In the genomic region with DNA sequence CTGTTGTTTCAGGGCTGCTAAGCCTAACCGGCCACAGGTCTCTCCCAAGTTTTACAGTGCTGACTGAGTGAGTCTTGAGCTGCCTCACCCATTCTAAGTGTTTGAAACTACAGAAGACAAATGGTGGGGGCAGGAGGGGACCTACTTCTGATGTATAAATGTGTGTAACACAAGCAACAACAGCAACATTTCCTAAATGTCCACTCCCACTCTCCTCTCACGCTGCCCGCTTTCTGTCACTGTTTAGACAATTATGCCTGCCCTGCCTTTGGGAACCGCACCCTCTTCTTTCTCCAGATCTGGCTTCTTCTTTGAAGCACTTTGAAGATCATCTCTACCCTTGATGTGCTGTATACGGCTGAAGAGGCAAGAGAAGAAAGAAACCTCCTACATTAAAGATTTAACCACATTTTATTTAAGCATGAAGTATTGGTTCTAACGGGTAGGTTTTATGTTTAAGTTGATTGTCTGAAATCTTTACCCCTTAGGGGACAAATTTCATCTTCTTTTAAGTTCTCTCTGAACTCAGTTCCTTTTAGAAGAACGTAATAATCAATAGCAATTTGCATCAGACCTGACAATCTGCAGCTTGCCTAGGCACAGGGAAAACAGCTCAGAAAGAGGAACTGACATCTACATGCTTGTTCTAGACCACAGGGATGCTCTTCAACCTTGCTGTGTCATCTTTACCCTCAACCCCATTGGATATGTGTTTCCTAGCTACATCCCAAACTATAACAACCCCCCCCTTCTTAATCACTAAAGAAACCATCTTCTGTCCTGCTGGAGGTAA, we compare ENCODE assay signal across 15 mouse cellular contexts.
A peak's percentile ranks its signal among the peaks of the same experiment; 100 is the strongest.
DNase-seq lines count a peak whose midpoint lies in the region; ATAC-seq lines count a peak whose summit lies in the region.
"Had no signal": no experiment of that assay in that cellular context is flagged by ENCODE, and none has a peak within 500 bp of the region (broad histone marks: within the 10 kb centered on the region; RNA-seq: fewer than 3 reads in every experiment).

No protein-coding gene starts in this region.

- H3K27me3 ChIP-seq in hindbrain, embryonic 12.5 days: no peaks in the 10 kb centered on the region
- no peaks in the 10 kb centered on the region for H3K27me3 ChIP-seq in hindbrain, embryonic 11.5 days (ENCODE audit: control insufficient read depth, insufficient read depth, low read length)
- H3K27me3 ChIP-seq in forebrain, embryonic 10.5 days (ENCODE audit: poor library complexity, severe bottlenecking): no peaks in the 10 kb centered on the region
- H3K27me3 ChIP-seq: heart, embryonic 13.5 days; stomach, embryonic 15.5 days had no signal

- DNase-seq in hindbrain, embryonic 11.5 days (ENCODE audit: low spot score): no peak
- peak; percentile 51 for DNase-seq in lung, postnatal 10 days
- DNase-seq in lung, postnatal 25 days (ENCODE audit: low spot score): no peak
- no peak for DNase-seq in forebrain, embryonic 10.5 days (ENCODE audit: extremely low spot score, low spot score)
- no peak for DNase-seq in right cerebral cortex, postnatal 14 days
- DNase-seq: adrenal gland, postnatal 25 days; cerebellum, postnatal 25 days; gastrocnemius, postnatal 10 days; kidney, adult 9 months had no signal

- H3K9me3 ChIP-seq in hindbrain, embryonic 12.5 days (replicated peaks): no peaks in the 10 kb centered on the region
- H3K9me3 ChIP-seq in hindbrain, embryonic 11.5 days (ENCODE audit: control insufficient read depth, low read length): no peaks in the 10 kb centered on the region
- H3K9me3 ChIP-seq in forebrain, embryonic 10.5 days: no peaks in the 10 kb centered on the region
- H3K9me3 ChIP-seq: heart, embryonic 13.5 days; stomach, embryonic 15.5 days had no signal

- no peak overlapping the region for H3K4me3 ChIP-seq in hindbrain, embryonic 12.5 days
- no peak overlapping the region for H3K4me3 ChIP-seq in hindbrain, embryonic 11.5 days (ENCODE audit: low read depth, low read length)
- no peak overlapping the region for H3K4me3 ChIP-seq in forebrain, embryonic 10.5 days
- H3K4me3 ChIP-seq: heart, embryonic 13.5 days; stomach, embryonic 15.5 days had no signal

- no peak overlapping the region for H3K9ac ChIP-seq in hindbrain, embryonic 12.5 days
- H3K9ac ChIP-seq in hindbrain, embryonic 11.5 days (ENCODE audit: low read depth, low read length): no peak overlapping the region
- H3K9ac ChIP-seq: heart, embryonic 13.5 days; stomach, embryonic 15.5 days had no signal

- H3K4me2 ChIP-seq in hindbrain, embryonic 12.5 days (replicated peaks): no peak overlapping the region
- H3K4me2 ChIP-seq in hindbrain, embryonic 11.5 days (replicated peaks; ENCODE audit: low read depth, low read length): no peak overlapping the region
- H3K4me2 ChIP-seq: heart, embryonic 13.5 days; liver, embryonic 11.5 days; stomach, embryonic 15.5 days had no signal

- no peaks in the 10 kb centered on the region for H3K36me3 ChIP-seq in hindbrain, embryonic 12.5 days
- H3K36me3 ChIP-seq in hindbrain, embryonic 11.5 days (ENCODE audit: control insufficient read depth, insufficient read depth, low read length): no peaks in the 10 kb centered on the region
- H3K36me3 ChIP-seq in forebrain, embryonic 10.5 days (replicated peaks): no peaks in the 10 kb centered on the region
- H3K36me3 ChIP-seq: heart, embryonic 13.5 days; stomach, embryonic 15.5 days had no signal

- no peak for ATAC-seq in hindbrain, embryonic 12.5 days (ENCODE audit: low FRiP score)
- no peak for ATAC-seq in hindbrain, embryonic 11.5 days (ENCODE audit: low FRiP score)
- peak; percentile 37; the same call in 1 of the 2 replicates for ATAC-seq in megakaryocyte, adult 5-6 weeks (ENCODE audit: poor library complexity, severe bottlenecking)
- no peak for ATAC-seq in CD4-positive, CD25-positive, alpha-beta regulatory T cell, adult 4 months

- H3K4me1 ChIP-seq in hindbrain, embryonic 12.5 days: peaks cover 31% of the 10 kb centered on the region
- H3K4me1 ChIP-seq in hindbrain, embryonic 11.5 days (replicated peaks; ENCODE audit: control insufficient read depth, insufficient read depth, low read length): 0 out of 2 replicates have a peak, but pooled peaks cover 2% of the 10 kb centered on the region
- peaks cover 76% of the 10 kb centered on the region for H3K4me1 ChIP-seq in forebrain, embryonic 10.5 days

- peak overlapping the region; percentile 57 for H3K27ac ChIP-seq in hindbrain, embryonic 12.5 days
- no peak overlapping the region for H3K27ac ChIP-seq in hindbrain, embryonic 11.5 days (ENCODE audit: low read depth, low read length)
- H3K27ac ChIP-seq in forebrain, embryonic 10.5 days: peak overlapping the region; percentile 88
- H3K27ac ChIP-seq: heart, embryonic 13.5 days; stomach, embryonic 15.5 days had no signal

- WGBS in hindbrain, embryonic 12.5 days: 85% methylated on average over 7 of the region's 7 CpGs
- WGBS in hindbrain, embryonic 11.5 days: 84% methylated on average over 7 of the region's 7 CpGs
- WGBS in forebrain, embryonic 10.5 days: 84% methylated on average over 7 of the region's 7 CpGs
